Mouse (Mus musculus) central nervous system, embryonic 11.5 days (tissue): Measurements from ENCODE around the gene Rps19. TPM values are rescaled to one million over a fixed set of nuclear protein-coding genes. Genes with fewer than 3 reads are reported as not detected.

ENCODE experiments used
- polyA plus RNA-seq: library from polyadenylated mRNA; depleted of rRNA; stranded (reverse); fragments of >200 nt; gene quantifications from 2 replicates; pipeline ENCODE4 v1.2.3, GENCODE M21; 2012; rRNA removed

The Rps19 gene
- polyA plus RNA-seq = 1,130 and 1,588 TPM in 2 replicates

DNA sequence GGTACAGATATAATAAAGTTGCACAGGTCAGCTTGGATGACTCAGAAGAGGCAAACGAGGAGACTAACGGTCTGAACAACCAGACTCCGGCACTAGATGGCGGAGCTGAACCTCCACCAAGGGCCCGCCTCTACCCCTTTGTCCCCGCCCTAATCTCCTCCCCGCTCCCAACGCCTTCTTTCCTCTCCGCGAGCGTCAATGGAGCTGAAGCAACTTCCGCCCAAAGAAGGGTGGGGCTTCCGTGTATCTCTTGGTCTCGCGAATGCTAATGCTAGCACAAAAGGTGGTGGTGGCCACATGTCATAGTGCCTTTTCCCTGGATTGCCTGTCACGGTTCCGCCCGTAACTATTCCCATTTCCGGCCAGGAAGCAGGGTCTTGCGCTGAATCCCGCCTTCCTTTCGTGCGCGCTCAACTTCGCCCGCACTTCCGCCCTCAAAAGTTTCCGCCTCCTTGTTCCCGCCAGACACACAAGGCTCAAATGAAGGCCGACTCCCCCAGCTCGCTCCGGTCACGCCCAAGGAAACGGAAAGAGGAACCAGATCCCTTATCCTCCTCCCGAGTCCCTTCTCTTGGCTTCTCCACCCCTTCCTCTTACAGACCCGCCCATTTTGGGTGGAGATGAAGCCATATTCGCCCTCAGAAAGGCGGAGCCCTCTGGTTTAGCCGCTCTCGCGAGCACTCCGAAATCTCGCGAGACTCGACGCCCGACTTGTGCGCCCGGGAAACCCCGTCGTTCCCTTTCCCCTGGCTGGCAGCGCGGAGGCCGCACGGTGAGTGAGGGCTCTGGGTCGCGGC lies at the start of gene Rps19:
Gene Rps19 (plus strand): TSS at position 476 of the 797 bp plus-strand sequence.

DNA sequence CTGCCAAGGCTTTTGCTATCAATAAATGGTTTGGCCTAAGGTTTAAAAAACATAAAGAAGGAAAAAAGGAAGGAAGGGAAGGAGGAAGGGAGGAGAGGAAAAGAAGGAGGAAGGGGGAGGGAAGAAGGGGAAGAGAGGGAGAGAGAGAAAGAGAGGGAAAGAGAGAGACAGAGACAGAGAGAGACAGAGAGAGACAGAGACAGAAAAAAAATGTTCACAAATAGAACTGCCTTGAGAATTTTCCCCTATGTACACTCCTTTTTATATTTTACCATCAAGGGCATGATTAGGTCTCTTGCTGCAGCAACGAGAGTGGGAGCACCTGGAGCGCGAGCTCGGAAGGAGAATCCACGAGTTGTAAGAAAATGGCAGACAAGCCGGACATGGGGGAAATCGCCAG lies 22.3 kb upstream of the Rps19 start, which contains the start of gene Gm9844:
Gene Gm9844 (plus strand): TSS at position 301 of the 400 bp plus-strand sequence.

DNA sequence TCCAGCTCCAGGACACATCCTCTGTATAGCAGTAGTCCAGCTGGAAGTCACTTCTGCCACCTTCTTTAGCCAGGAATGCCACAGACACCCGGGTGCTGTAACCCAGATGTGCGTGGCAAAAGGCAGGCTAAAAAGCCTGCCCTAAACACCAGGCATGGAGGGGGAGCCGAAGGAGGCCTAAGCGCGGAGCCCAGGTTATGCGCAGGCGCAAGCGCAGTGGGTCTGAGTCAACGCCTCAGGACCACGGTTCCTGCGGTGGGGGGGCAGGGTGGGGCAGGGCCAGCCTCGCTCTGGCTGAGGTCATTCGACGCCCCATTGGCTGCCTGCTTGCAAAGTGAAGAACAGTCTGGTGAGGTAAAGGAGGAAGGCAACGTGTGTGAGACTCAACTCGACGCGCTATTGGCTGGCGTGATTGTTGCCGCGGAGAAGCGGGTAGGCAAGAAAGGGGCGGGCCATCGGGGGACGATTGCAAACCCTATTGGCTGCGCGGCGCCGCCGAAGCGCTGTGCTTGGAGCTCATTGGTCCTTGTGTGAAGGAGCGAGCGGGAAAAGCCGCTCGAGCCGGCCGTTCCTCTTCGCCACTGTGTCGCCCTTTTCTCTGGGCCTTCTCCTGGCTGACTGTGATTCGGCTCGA lies 14.5 kb upstream of the Rps19 start, which contains the start of the genes Lypd4 and Dmrtc2:
Gene Lypd4 (minus strand): TSS at position 410 of the 634 bp plus-strand sequence.
Gene Dmrtc2 (plus strand): TSS at position 526 of the 634 bp plus-strand sequence.

DNA sequence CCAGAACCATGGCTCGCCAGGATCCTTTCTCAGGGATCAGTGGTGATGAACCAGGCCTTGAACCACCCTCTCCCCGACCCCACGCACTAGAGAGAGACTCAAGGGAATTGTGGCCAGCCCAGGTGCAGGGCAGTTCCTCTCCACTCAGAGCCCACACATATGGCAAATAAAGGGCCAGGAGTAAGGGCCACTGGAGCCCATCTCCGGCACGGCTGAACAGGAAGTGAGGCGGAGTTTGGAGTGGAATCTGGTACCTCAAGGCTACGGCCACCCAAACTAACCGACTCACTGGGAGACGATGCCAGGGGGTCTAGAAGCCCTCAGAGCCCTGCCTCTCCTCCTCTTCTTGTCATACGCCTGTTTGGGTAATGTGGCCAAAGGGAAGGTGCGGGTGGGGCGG lies 13.1 kb downstream of the Rps19 start, which contains the start of gene Cd79a:
Gene Cd79a (plus strand): TSS at position 158 of the 400 bp plus-strand sequence.

DNA sequence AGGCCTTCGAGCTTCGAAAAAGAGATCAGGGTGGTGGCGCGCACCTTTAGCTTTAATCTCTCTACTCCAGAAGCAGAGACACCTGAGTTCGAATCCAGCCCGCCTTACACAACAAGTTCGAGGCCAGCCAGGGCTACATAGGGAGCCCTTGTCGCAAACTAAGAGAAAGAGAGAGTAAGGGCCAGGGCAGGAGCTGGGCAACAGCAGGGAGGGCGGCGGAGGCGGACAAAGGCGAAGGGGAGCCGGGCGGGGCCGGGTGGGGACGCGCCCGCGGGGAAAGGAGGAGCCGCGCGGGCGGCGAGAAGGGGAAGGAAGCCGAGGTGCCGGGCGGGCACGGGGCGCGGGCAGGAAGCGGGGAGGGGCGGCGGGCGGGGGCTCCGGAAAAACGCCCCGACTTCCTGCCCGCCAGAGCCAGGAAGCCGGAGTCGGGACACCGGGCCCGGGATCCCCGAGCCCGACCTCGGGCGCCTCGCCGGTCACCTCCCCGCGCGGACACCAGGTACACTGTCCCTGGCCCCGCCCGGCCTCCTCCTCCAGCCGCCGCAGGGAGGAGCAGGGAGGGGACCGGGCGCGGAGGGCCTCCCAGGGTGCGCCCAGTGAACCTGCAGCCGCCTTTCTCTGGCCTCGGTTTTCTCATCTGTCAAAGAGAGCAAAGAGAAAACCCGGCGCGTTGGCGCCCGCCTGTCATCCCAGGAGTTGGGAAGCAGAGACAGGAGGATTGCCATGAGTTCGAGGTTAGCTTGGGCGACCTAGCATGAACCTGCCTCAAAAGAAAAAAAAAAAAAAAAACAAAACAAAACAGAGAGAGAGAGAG lies 18.7 kb downstream of the Rps19 start, which contains the start of gene Arhgef1:
Gene Arhgef1 (plus strand): TSS at position 283 of the 814 bp plus-strand sequence.

Other genes with a start within 250 kb of the Rps19 start
- 0.43 and 0.57 TPM in 2 replicates for gene Lypd3, start 247.8 kb upstream of the Rps19 start, polyA plus RNA-seq
- not detected in 2 replicates for gene Tex101, start 207.7 kb upstream of the Rps19 start, polyA plus RNA-seq
- not detected in 2 replicates for gene BC049730, start 175.1 kb upstream of the Rps19 start, polyA plus RNA-seq
- not detected in 2 replicates for gene Gm4763, start 157.5 kb upstream of the Rps19 start, polyA plus RNA-seq
- 0.04 and 0.06 TPM in 2 replicates for gene Cd177, start 124.1 kb upstream of the Rps19 start, polyA plus RNA-seq
- 0.06 TPM in 1 of 2 replicates, not detected in the other for gene Ceacam10, start 107.2 kb upstream of the Rps19 start, polyA plus RNA-seq
- gene Gm9844, start 22.2 kb upstream of the Rps19 start, polyA plus RNA-seq = 8.4 and 29.0 TPM in 2 replicates
- gene Lypd4, start 14.4 kb upstream of the Rps19 start, polyA plus RNA-seq = not detected in 2 replicates
- 0.06 TPM in 1 of 2 replicates, not detected in the other for gene Dmrtc2, start 14.3 kb upstream of the Rps19 start, polyA plus RNA-seq
- gene Cd79a, start 13.0 kb downstream of the Rps19 start, polyA plus RNA-seq = 0.30 and 0.52 TPM in 2 replicates
- gene Arhgef1, start 18.5 kb downstream of the Rps19 start, polyA plus RNA-seq = 127 and 129 TPM in 2 replicates
- 2.9 and 5.5 TPM in 2 replicates for gene Gm4881, start 60.1 kb downstream of the Rps19 start, polyA plus RNA-seq
- gene Rabac1, start 88.4 kb downstream of the Rps19 start, polyA plus RNA-seq = 86.6 and 98.9 TPM in 2 replicates
- gene Atp1a3, start 121.6 kb downstream of the Rps19 start, polyA plus RNA-seq = 29.8 and 30.4 TPM in 2 replicates
- gene Grik5, start 188.0 kb downstream of the Rps19 start, polyA plus RNA-seq = 71.4 and 73.3 TPM in 2 replicates
- 27.9 and 30.8 TPM in 2 replicates for gene Zfp574, start 188.2 kb downstream of the Rps19 start, polyA plus RNA-seq